Mouse (Mus musculus): Measurements from ENCODE around the gene Rrn3. TPM values are rescaled to one million over a fixed set of nuclear protein-coding genes. Genes with fewer than 3 reads are reported as not detected.
"Not testable (repeated sequence)": the region's sequence is repeated elsewhere in the genome, so short reads cannot be mapped to it uniquely, and the experiment has no call there.

Gene Rrn3
- polyA plus RNA-seq, 1 experiment from 2014 or later: 74.7 TPM

GRCm38 (mm10) chr16:13771603-13772002, 8.9 kb upstream of the Rrn3 start:
- not testable (repeated sequence) for H3K9ac ChIP-seq (ENCODE audit: low read depth, low read length); H3K9me3 ChIP-seq (ENCODE audit: control insufficient read depth, low read length); H3K27me3 ChIP-seq (ENCODE audit: control insufficient read depth, insufficient read depth, low read length); H3K4me2 ChIP-seq (replicated peaks; ENCODE audit: low read depth, low read length); H3K4me1 ChIP-seq (ENCODE audit: control insufficient read depth, insufficient read depth, low read length); H3K36me3 ChIP-seq (ENCODE audit: control insufficient read depth, insufficient read depth, low read length); H3K4me3 ChIP-seq (ENCODE audit: low read length); H3K27ac ChIP-seq (ENCODE audit: low read depth, low read length); ATAC-seq (ENCODE audit: low FRiP score, low TSS enrichment)
- WGBS: 38% methylated on average over 4 of the region's 4 CpGs

GRCm38 (mm10) chr16:13772051-13772450, 8.5 kb upstream of the Rrn3 start:
- H3K27me3 ChIP-seq (ENCODE audit: control insufficient read depth, insufficient read depth, low read length); H3K9me3 ChIP-seq (ENCODE audit: control insufficient read depth, low read length); H3K9ac ChIP-seq (ENCODE audit: low read depth, low read length); H3K36me3 ChIP-seq (ENCODE audit: control insufficient read depth, insufficient read depth, low read length); H3K27ac ChIP-seq (ENCODE audit: low read depth, low read length); H3K4me3 ChIP-seq (ENCODE audit: low read length); ATAC-seq (ENCODE audit: low FRiP score, low TSS enrichment); H3K4me1 ChIP-seq (ENCODE audit: control insufficient read depth, insufficient read depth, low read length); H3K4me2 ChIP-seq (replicated peaks; ENCODE audit: low read depth, low read length): not testable (repeated sequence)
- WGBS: 74% methylated on average over 5 of the region's 5 CpGs

- H3K9me3 ChIP-seq (ENCODE audit: control insufficient read depth, low read length); H3K27me3 ChIP-seq (ENCODE audit: control insufficient read depth, insufficient read depth, low read length); H3K27ac ChIP-seq (ENCODE audit: low read depth, low read length); H3K36me3 ChIP-seq (ENCODE audit: control insufficient read depth, insufficient read depth, low read length); H3K4me2 ChIP-seq (replicated peaks; ENCODE audit: low read depth, low read length); H3K4me3 ChIP-seq (ENCODE audit: low read length); H3K9ac ChIP-seq (ENCODE audit: low read depth, low read length); ATAC-seq (ENCODE audit: low FRiP score, low TSS enrichment); H3K4me1 ChIP-seq (ENCODE audit: control insufficient read depth, insufficient read depth, low read length): not testable (repeated sequence)
- 63% methylated on average over 2 of the region's 2 CpGs for WGBS
Measured at GRCm38 (mm10) chr16:13774011-13774410, 6.5 kb upstream of the Rrn3 start.

- H3K9ac ChIP-seq (ENCODE audit: low read depth, low read length); H3K9me3 ChIP-seq (ENCODE audit: control insufficient read depth, low read length); H3K4me2 ChIP-seq (replicated peaks; ENCODE audit: low read depth, low read length); ATAC-seq (ENCODE audit: low FRiP score, low TSS enrichment); H3K4me3 ChIP-seq (ENCODE audit: low read length); H3K27me3 ChIP-seq (ENCODE audit: control insufficient read depth, insufficient read depth, low read length); H3K36me3 ChIP-seq (ENCODE audit: control insufficient read depth, insufficient read depth, low read length); H3K27ac ChIP-seq (ENCODE audit: low read depth, low read length); H3K4me1 ChIP-seq (ENCODE audit: control insufficient read depth, insufficient read depth, low read length): not testable (repeated sequence)
- WGBS: 90% methylated on average over 3 of the region's 3 CpGs
Measured at GRCm38 (mm10) chr16:13774651-13775050, 5.9 kb upstream of the Rrn3 start.

- Histone ChIP-seq H3K36me3 (ENCODE audit: control insufficient read depth, insufficient read depth, low read length) (peaks cover 25% of the 10 kb centered on the region), H3K4me2 (replicated peaks; ENCODE audit: low read depth, low read length) (peak overlapping the region; percentile 64), H3K4me1 (ENCODE audit: control insufficient read depth, insufficient read depth, low read length) (peaks cover 16% of the 10 kb centered on the region), H3K4me3 (ENCODE audit: low read length) (peak overlapping the region; percentile 89), H3K9me3 (ENCODE audit: control insufficient read depth, low read length) (no peaks in the 10 kb centered on the region; the same call in 1 of the 2 replicates), H3K27me3 (ENCODE audit: control insufficient read depth, insufficient read depth, low read length) (no peaks in the 10 kb centered on the region), H3K9ac (ENCODE audit: low read depth, low read length) (peak overlapping the region; percentile 94; the same call in 1 of the 2 replicates), H3K27ac (ENCODE audit: low read depth, low read length) (no peak overlapping the region)
- WGBS: 18% methylated on average over 8 of the region's 8 CpGs
- ATAC-seq (ENCODE audit: low FRiP score, low TSS enrichment): no peak
Measured at GRCm38 (mm10) chr16:13781216-13781615, 708 bp downstream of the Rrn3 start.

GRCm38 (mm10) chr16:13785932-13786331, 5.4 kb downstream of the Rrn3 start:
- H3K4me2 ChIP-seq (replicated peaks; ENCODE audit: low read depth, low read length): no peak overlapping the region
- peaks cover 69% of the 10 kb centered on the region for H3K36me3 ChIP-seq (ENCODE audit: control insufficient read depth, insufficient read depth, low read length)
- WGBS: 86% methylated on average over 3 of the region's 3 CpGs
- H3K4me3 ChIP-seq (ENCODE audit: low read length): no peak overlapping the region
- no peaks in the 10 kb centered on the region for H3K27me3 ChIP-seq (ENCODE audit: control insufficient read depth, insufficient read depth, low read length)
- no peaks in the 10 kb centered on the region for H3K9me3 ChIP-seq (ENCODE audit: control insufficient read depth, low read length)
- peaks cover 12% of the 10 kb centered on the region; the same call in 1 of the 2 replicates for H3K4me1 ChIP-seq (ENCODE audit: control insufficient read depth, insufficient read depth, low read length)
- no peak for ATAC-seq (ENCODE audit: low FRiP score, low TSS enrichment)
- no peak overlapping the region for H3K27ac ChIP-seq (ENCODE audit: low read depth, low read length)
- H3K9ac ChIP-seq (ENCODE audit: low read depth, low read length): no peak overlapping the region

- not testable (repeated sequence) for H3K4me2 ChIP-seq (replicated peaks; ENCODE audit: low read depth, low read length); ATAC-seq (ENCODE audit: low FRiP score, low TSS enrichment); H3K9me3 ChIP-seq (ENCODE audit: control insufficient read depth, low read length); H3K27ac ChIP-seq (ENCODE audit: low read depth, low read length); H3K27me3 ChIP-seq (ENCODE audit: control insufficient read depth, insufficient read depth, low read length); H3K9ac ChIP-seq (ENCODE audit: low read depth, low read length); H3K4me1 ChIP-seq (ENCODE audit: control insufficient read depth, insufficient read depth, low read length); H3K4me3 ChIP-seq (ENCODE audit: low read length)
- H3K36me3 ChIP-seq (ENCODE audit: control insufficient read depth, insufficient read depth, low read length): peaks cover 88% of the 10 kb centered on the region
- WGBS: 82% methylated on average over 2 of the region's 2 CpGs
Measured at GRCm38 (mm10) chr16:13793441-13793840, 12.9 kb downstream of the Rrn3 start.

- H3K27me3 ChIP-seq (ENCODE audit: control insufficient read depth, insufficient read depth, low read length): no peaks in the 10 kb centered on the region
- no peak for ATAC-seq (ENCODE audit: low FRiP score, low TSS enrichment)
- 89% methylated on average over 5 of the region's 5 CpGs for WGBS
- no peak overlapping the region for H3K9ac ChIP-seq (ENCODE audit: low read depth, low read length)
- H3K4me2 ChIP-seq (replicated peaks; ENCODE audit: low read depth, low read length): no peak overlapping the region
- H3K4me1 ChIP-seq (ENCODE audit: control insufficient read depth, insufficient read depth, low read length): no peaks in the 10 kb centered on the region
- no peak overlapping the region for H3K4me3 ChIP-seq (ENCODE audit: low read length)
- H3K36me3 ChIP-seq (ENCODE audit: control insufficient read depth, insufficient read depth, low read length): peaks cover 90% of the 10 kb centered on the region
- H3K27ac ChIP-seq (ENCODE audit: low read depth, low read length): no peak overlapping the region
- no peaks in the 10 kb centered on the region for H3K9me3 ChIP-seq (ENCODE audit: control insufficient read depth, low read length)
Measured at GRCm38 (mm10) chr16:13796746-13797175, 16.3 kb downstream of the Rrn3 start.

GRCm38 (mm10) chr16:13801231-13801630, 20.7 kb downstream of the Rrn3 start:
- no peaks in the 10 kb centered on the region for H3K4me1 ChIP-seq (ENCODE audit: control insufficient read depth, insufficient read depth, low read length)
- no peaks in the 10 kb centered on the region for H3K27me3 ChIP-seq (ENCODE audit: control insufficient read depth, insufficient read depth, low read length)
- 95% methylated on average over 4 of the region's 4 CpGs for WGBS
- H3K4me3 ChIP-seq (ENCODE audit: low read length): no peak overlapping the region
- H3K9me3 ChIP-seq (ENCODE audit: control insufficient read depth, low read length): no peaks in the 10 kb centered on the region
- no peak overlapping the region for H3K4me2 ChIP-seq (replicated peaks; ENCODE audit: low read depth, low read length)
- H3K9ac ChIP-seq (ENCODE audit: low read depth, low read length): no peak overlapping the region
- peaks cover 87% of the 10 kb centered on the region for H3K36me3 ChIP-seq (ENCODE audit: control insufficient read depth, insufficient read depth, low read length)
- no peak for ATAC-seq (ENCODE audit: low FRiP score, low TSS enrichment)
- no peak overlapping the region for H3K27ac ChIP-seq (ENCODE audit: low read depth, low read length)
